Mouse (Mus musculus): ENCODE data around the gene Nacc1. TPM values are rescaled to one million over a fixed set of nuclear protein-coding genes. Genes with fewer than 3 reads are reported as not detected.
A peak's percentile ranks its signal among the peaks of the same experiment; 100 is the strongest.

Gene Nacc1
- total RNA-seq, 1 experiment, result 85.5 TPM

GRCm38 (mm10) chr8:84702963-84703465, 15.4 kb upstream of the Nacc1 start:
- peaks cover 2 to 39% of the 10 kb centered on the region in 2 experiments; a peak in 2 of 4 replicates for H3K4me1 ChIP-seq (ENCODE audit: control insufficient read depth in 2 of 2, insufficient read depth in 2 of 2, low read length in 2 of 2, poor library complexity in 1 of 2)
- H3K27ac ChIP-seq (ENCODE audit: insufficient read depth, low read depth, low read length, poor library complexity, severe bottlenecking), result no peak overlapping the region

DNA sequence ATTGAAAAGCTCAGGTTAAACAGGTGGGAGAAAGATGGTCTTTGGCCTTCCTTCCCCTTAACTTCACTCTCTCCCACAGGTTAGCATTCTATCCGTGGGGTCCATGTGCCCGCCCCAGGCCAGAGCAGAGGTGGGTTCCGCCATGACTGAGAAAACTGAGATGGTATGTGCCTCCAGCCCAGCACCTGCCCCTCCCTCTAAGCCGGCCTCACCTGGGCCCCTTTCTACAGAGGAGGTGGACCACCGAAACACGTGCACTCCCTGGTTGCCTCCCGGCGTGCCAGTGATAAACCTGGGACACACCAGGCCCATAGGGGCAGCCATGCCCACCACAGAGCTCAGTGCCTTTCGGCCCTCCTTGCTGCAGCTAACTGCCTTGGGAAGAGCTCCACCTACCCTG, 14.9 kb upstream of the Nacc1 start:
- TF ChIP-seq HCFC1 (IDR thresholded peaks at IDR 0.05; ENCODE audit: borderline replicate concordance, insufficient read depth, low read length), result no peak
- TF ChIP-seq MAFK (IDR thresholded peaks at IDR 0.05; ENCODE audit: insufficient read depth, low read depth, low read length), result no peak
- TF ChIP-seq ZNF384 (IDR thresholded peaks at IDR 0.05; ENCODE audit: low read depth, low read length), result no peak
- TF ChIP-seq ZC3H11A (IDR thresholded peaks at IDR 0.05; ENCODE audit: borderline replicate concordance, low read depth, low read length), result no peak
- TF ChIP-seq CHD2 (IDR thresholded peaks at IDR 0.05; ENCODE audit: low read depth, low read length), result no peak
- no peak overlapping the region for H3K9ac ChIP-seq (ENCODE audit: insufficient read depth, low read depth, low read length, poor library complexity, severe bottlenecking)
- no peak overlapping the region for H3K4me3 ChIP-seq (ENCODE audit: insufficient read depth in 1 of 2, low read depth in 1 of 2, low read length in 2 of 2, poor library complexity in 1 of 2, severe bottlenecking in 1 of 2)
- H3K4me1 ChIP-seq (ENCODE audit: control insufficient read depth in 2 of 2, insufficient read depth in 2 of 2, low read length in 2 of 2, poor library complexity in 1 of 2), result peaks cover 2 to 36% of the 10 kb centered on the region in 2 experiments; a peak in 2 of 4 replicates
- DNase-seq (ENCODE audit: low read depth, low spot score), result no peak
- peaks cover 20% of the 10 kb centered on the region for H3K36me3 ChIP-seq (ENCODE audit: control insufficient read depth, insufficient read depth, low read length, poor library complexity, severe bottlenecking)
- no peaks in the 10 kb centered on the region for H3K9me3 ChIP-seq (ENCODE audit: control insufficient read depth, insufficient read depth, low read depth, low read length)
- H3K27ac ChIP-seq (ENCODE audit: insufficient read depth, low read depth, low read length, poor library complexity, severe bottlenecking), result no peak overlapping the region
- in situ Hi-C loops (cut with MboI; ENCODE audit: low sequenced_read_pairs in 2 of 2, unreplicated experiment in 2 of 2), result loop anchor here in 1 of 2 experiments (10.0 kb wide), 2 partner anchors 72 to 112 kb away; no protein-coding TSS in a partner anchor

More at GRCm38 (mm10) chr8:84702963-84703465, 15.4 kb upstream of the Nacc1 start:
- no peak for TF ChIP-seq MAFK (IDR thresholded peaks at IDR 0.05; ENCODE audit: insufficient read depth, low read depth, low read length)
- TF ChIP-seq ZC3H11A (IDR thresholded peaks at IDR 0.05; ENCODE audit: borderline replicate concordance, low read depth, low read length), result no peak
- TF ChIP-seq CHD2 (IDR thresholded peaks at IDR 0.05; ENCODE audit: low read depth, low read length), result no peak
- TF ChIP-seq HCFC1 (IDR thresholded peaks at IDR 0.05; ENCODE audit: borderline replicate concordance, insufficient read depth, low read length), result no peak
- TF ChIP-seq ZNF384 (IDR thresholded peaks at IDR 0.05; ENCODE audit: low read depth, low read length), result no peak
- no peak overlapping the region for H3K4me3 ChIP-seq (ENCODE audit: insufficient read depth in 1 of 2, low read depth in 1 of 2, low read length in 2 of 2, poor library complexity in 1 of 2, severe bottlenecking in 1 of 2)
- in situ Hi-C loops (cut with MboI; ENCODE audit: low sequenced_read_pairs in 2 of 2, unreplicated experiment in 2 of 2), result loop anchor here in 1 of 2 experiments (10.0 kb wide), 2 partner anchors 72 to 112 kb away; no protein-coding TSS in a partner anchor
- no peak for DNase-seq (ENCODE audit: low read depth, low spot score)
- no peaks in the 10 kb centered on the region for H3K9me3 ChIP-seq (ENCODE audit: control insufficient read depth, insufficient read depth, low read depth, low read length)
- peaks cover 17% of the 10 kb centered on the region for H3K36me3 ChIP-seq (ENCODE audit: control insufficient read depth, insufficient read depth, low read length, poor library complexity, severe bottlenecking)
- H3K9ac ChIP-seq (ENCODE audit: insufficient read depth, low read depth, low read length, poor library complexity, severe bottlenecking), result no peak overlapping the region

- in situ Hi-C loops (cut with MboI; ENCODE audit: low sequenced_read_pairs in 2 of 2, unreplicated experiment in 2 of 2), result loop anchor here in 1 of 2 experiments (10.0 kb wide), 2 partner anchors 74 to 114 kb away; no protein-coding TSS in a partner anchor
- no peak for DNase-seq (ENCODE audit: low read depth, low spot score)
- Histone ChIP-seq H3K36me3 (ENCODE audit: control insufficient read depth, insufficient read depth, low read length, poor library complexity, severe bottlenecking) (peaks cover 27% of the 10 kb centered on the region), H3K9me3 (ENCODE audit: control insufficient read depth, insufficient read depth, low read depth, low read length) (no peaks in the 10 kb centered on the region), H3K4me3 (ENCODE audit: insufficient read depth in 1 of 2, low read depth in 1 of 2, low read length in 2 of 2, poor library complexity in 1 of 2, severe bottlenecking in 1 of 2) (peak within 1 kb of the TSS; percentile 19 to 35; a peak in 2 of 4 replicates), H3K4me1 (ENCODE audit: control insufficient read depth in 2 of 2, insufficient read depth in 2 of 2, low read length in 2 of 2, poor library complexity in 1 of 2) (peaks cover 2 to 26% of the 10 kb centered on the region in 2 experiments; a peak in 2 of 4 replicates), H3K9ac (ENCODE audit: insufficient read depth, low read depth, low read length, poor library complexity, severe bottlenecking) (peak within 1 kb of the TSS; percentile 0; the same call in 1 of the 2 replicates), H3K27ac (ENCODE audit: insufficient read depth, low read depth, low read length, poor library complexity, severe bottlenecking) (no peak within 1 kb of the TSS)
- TF ChIP-seq HCFC1 (IDR thresholded peaks at IDR 0.05; ENCODE audit: borderline replicate concordance, insufficient read depth, low read length), result no peak
- TF ChIP-seq MAFK (IDR thresholded peaks at IDR 0.05; ENCODE audit: insufficient read depth, low read depth, low read length), result no peak
- no peak for TF ChIP-seq ZNF384 (IDR thresholded peaks at IDR 0.05; ENCODE audit: low read depth, low read length)
- no peak for TF ChIP-seq ZC3H11A (IDR thresholded peaks at IDR 0.05; ENCODE audit: borderline replicate concordance, low read depth, low read length)
- TF ChIP-seq CHD2 (IDR thresholded peaks at IDR 0.05; ENCODE audit: low read depth, low read length), result no peak
Measured at GRCm38 (mm10) chr8:84700941-84701911, 13.6 kb upstream of the Nacc1 start, which contains the start of gene Lyl1. Lyl1 (plus strand) TSS chr8:84701457.

GRCm38 (mm10) chr8:84700526-84700925, 12.9 kb upstream of the Nacc1 start:
- Histone ChIP-seq H3K4me3 (ENCODE audit: insufficient read depth in 1 of 2, low read depth in 1 of 2, low read length in 2 of 2, poor library complexity in 1 of 2, severe bottlenecking in 1 of 2) (no peak overlapping the region), H3K4me1 (ENCODE audit: control insufficient read depth in 2 of 2, insufficient read depth in 2 of 2, low read length in 2 of 2, poor library complexity in 1 of 2) (peaks cover 2 to 25% of the 10 kb centered on the region in 2 experiments; a peak in 2 of 4 replicates), H3K36me3 (ENCODE audit: control insufficient read depth, insufficient read depth, low read length, poor library complexity, severe bottlenecking) (peaks cover 27% of the 10 kb centered on the region), H3K27ac (ENCODE audit: insufficient read depth, low read depth, low read length, poor library complexity, severe bottlenecking) (no peak overlapping the region), H3K9ac (ENCODE audit: insufficient read depth, low read depth, low read length, poor library complexity, severe bottlenecking) (no peak overlapping the region), H3K9me3 (ENCODE audit: control insufficient read depth, insufficient read depth, low read depth, low read length) (no peaks in the 10 kb centered on the region)
- in situ Hi-C loops (cut with MboI; ENCODE audit: low sequenced_read_pairs in 2 of 2, unreplicated experiment in 2 of 2), result loop anchor here in 1 of 2 experiments (10.0 kb wide), 2 partner anchors 74 to 114 kb away; no protein-coding TSS in a partner anchor
- TF ChIP-seq ZC3H11A (IDR thresholded peaks at IDR 0.05; ENCODE audit: borderline replicate concordance, low read depth, low read length) (no peak), CHD2 (IDR thresholded peaks at IDR 0.05; ENCODE audit: low read depth, low read length) (no peak), ZNF384 (IDR thresholded peaks at IDR 0.05; ENCODE audit: low read depth, low read length) (no peak), MAFK (IDR thresholded peaks at IDR 0.05; ENCODE audit: insufficient read depth, low read depth, low read length) (no peak), HCFC1 (IDR thresholded peaks at IDR 0.05; ENCODE audit: borderline replicate concordance, insufficient read depth, low read length) (no peak)
- DNase-seq (ENCODE audit: low read depth, low spot score), result no peak

Data from ES-E14 (cell line).